ENCODE assay signal across 14 mouse cellular contexts in genomic region chr4:136787357-136787756, GRCm38 (mm10). TPM values are rescaled to one million over a fixed set of nuclear protein-coding genes. Genes with fewer than 3 reads are reported as not detected.
DNase-seq lines count a peak whose midpoint lies in the region; ATAC-seq lines count a peak whose summit lies in the region.
"Had no signal": no experiment of that assay in that cellular context is flagged by ENCODE, and none has a peak within 500 bp of the region (broad histone marks: within the 10 kb centered on the region; RNA-seq: fewer than 3 reads in every experiment).

No protein-coding gene starts in this region.

- no peaks in the 10 kb centered on the region for H3K36me3 ChIP-seq in embryonic facial prominence, embryonic 13.5 days
- 0 out of 2 replicates have a peak, but pooled peaks cover 3% of the 10 kb centered on the region for H3K36me3 ChIP-seq in hindbrain, embryonic 12.5 days
- peaks cover 5% of the 10 kb centered on the region; the same call in 1 of the 2 replicates for H3K36me3 ChIP-seq in midbrain, embryonic 13.5 days
- H3K36me3 ChIP-seq: kidney, embryonic 15.5 days; liver, embryonic 15.5 days had no signal

- H3K27ac ChIP-seq in embryonic facial prominence, embryonic 13.5 days: no peak overlapping the region
- peak overlapping the region; percentile 19 for H3K27ac ChIP-seq in hindbrain, embryonic 12.5 days
- H3K27ac ChIP-seq in midbrain, embryonic 13.5 days: peak overlapping the region; percentile 67
- H3K27ac ChIP-seq: kidney, embryonic 15.5 days; liver, embryonic 15.5 days; macrophage had no signal

- no peak overlapping the region for H3K4me2 ChIP-seq in embryonic facial prominence, embryonic 13.5 days
- no peak overlapping the region for H3K4me2 ChIP-seq in hindbrain, embryonic 12.5 days (replicated peaks)
- H3K4me2 ChIP-seq in midbrain, embryonic 13.5 days (replicated peaks): no peak overlapping the region
- H3K4me2 ChIP-seq: kidney, embryonic 15.5 days; liver, embryonic 15.5 days had no signal

- H3K9ac ChIP-seq in embryonic facial prominence, embryonic 13.5 days: 0 out of 2 replicates have a peak overlapping the region, but pooled peaks have one; percentile 2
- no peak overlapping the region for H3K9ac ChIP-seq in hindbrain, embryonic 12.5 days
- no peak overlapping the region; the same call in 1 of the 2 replicates for H3K9ac ChIP-seq in midbrain, embryonic 13.5 days (replicated peaks)
- H3K9ac ChIP-seq: kidney, embryonic 15.5 days; liver, embryonic 15.5 days had no signal

- peaks cover 55% of the 10 kb centered on the region for H3K4me1 ChIP-seq in embryonic facial prominence, embryonic 13.5 days
- peaks cover 72% of the 10 kb centered on the region for H3K4me1 ChIP-seq in hindbrain, embryonic 12.5 days
- H3K4me1 ChIP-seq in midbrain, embryonic 13.5 days (replicated peaks): peaks cover 86% of the 10 kb centered on the region
- H3K4me1 ChIP-seq: liver, embryonic 15.5 days had no signal

- ATAC-seq in frontal cortex, adult (ENCODE audit: low TSS enrichment): peak; percentile 25; the same call in 1 of the 2 replicates
- ATAC-seq in embryonic facial prominence, embryonic 13.5 days (ENCODE audit: insufficient number of reproducible peaks, insufficient read depth, low FRiP score, low TSS enrichment, low read depth): no peak
- no peak for ATAC-seq in hindbrain, embryonic 12.5 days (ENCODE audit: low FRiP score)
- ATAC-seq in midbrain, embryonic 13.5 days: peak; percentile 35; the same call in 1 of the 2 replicates
- ATAC-seq: intestine, postnatal 0 days had no signal

- WGBS in embryonic facial prominence, embryonic 13.5 days: 51% methylated on average over 4 of the region's 4 CpGs
- WGBS in hindbrain, embryonic 12.5 days: 46% methylated on average over 4 of the region's 4 CpGs
- whole genome bisulfite sequencing in midbrain, embryonic 13.5 days: 62% methylated on average over 4 of the region's 4 CpGs

- no peak overlapping the region for H3K4me3 ChIP-seq in embryonic facial prominence, embryonic 13.5 days
- no peak overlapping the region for H3K4me3 ChIP-seq in hindbrain, embryonic 12.5 days
- no peak overlapping the region for H3K4me3 ChIP-seq in midbrain, embryonic 13.5 days (replicated peaks)
- H3K4me3 ChIP-seq: kidney, embryonic 15.5 days; liver, embryonic 15.5 days had no signal

- H3K27me3 ChIP-seq in embryonic facial prominence, embryonic 13.5 days: no peaks in the 10 kb centered on the region
- no peaks in the 10 kb centered on the region for H3K27me3 ChIP-seq in hindbrain, embryonic 12.5 days
- no peaks in the 10 kb centered on the region for H3K27me3 ChIP-seq in midbrain, embryonic 13.5 days
- H3K27me3 ChIP-seq: kidney, embryonic 15.5 days; liver, embryonic 15.5 days had no signal

- H3K9me3 ChIP-seq in embryonic facial prominence, embryonic 13.5 days: no peaks in the 10 kb centered on the region
- no peaks in the 10 kb centered on the region for H3K9me3 ChIP-seq in hindbrain, embryonic 12.5 days (replicated peaks)
- H3K9me3 ChIP-seq in midbrain, embryonic 13.5 days: no peaks in the 10 kb centered on the region
- H3K9me3 ChIP-seq: kidney, embryonic 15.5 days; liver, embryonic 15.5 days had no signal

- no peak for DNase-seq in frontal cortex, adult 2 months (ENCODE audit: extremely low spot score in 1 of 2, low spot score in 1 of 2)
- no peak for DNase-seq in adrenal gland, adult 2 months
- no peak for DNase-seq in urinary bladder, postnatal 10 days (ENCODE audit: low spot score)
- no peak for DNase-seq in left cerebral cortex, adult 18-20 months (ENCODE audit: low spot score in 2 of 2)
- DNase-seq: cerebellum, adult 9-11 months; thymus, postnatal 36 days had no signal

RNA-seq across cellular contexts. Expression of gene Ephb2, which starts 48.4 kb away (rescaled TPM):
- polyA plus RNA-seq in frontal cortex, adult 2 months (2012; rRNA removed): 7.3 and 8.9 TPM in 2 replicates
- 7.9 and 13.3 TPM in 2 replicates for polyA plus RNA-seq in embryonic facial prominence, embryonic 13.5 days (2015; fragmentation: Nextera tagmentation; extraction: Ambion mirVana)
- 25.4 and 30.8 TPM in 2 replicates for polyA plus RNA-seq in hindbrain, embryonic 12.5 days (2016; fragmentation: Nextera tagmentation; extraction: Ambion mirVana)
- 20.3 and 25.0 TPM in 2 replicates for polyA plus RNA-seq in midbrain, embryonic 13.5 days (2015; fragmentation: Nextera tagmentation; extraction: Ambion mirVana)
- 10 to 100 TPM; 18.1 to 26.2 TPM for total RNA-seq in adrenal gland, adult 2 months (2021)
- 83.5 and 101 TPM in 2 replicates for polyA plus RNA-seq in adrenal gland, adult 2 months (2012; rRNA removed)
- 10 to 100 TPM; 14.9 to 16.1 TPM for total RNA-seq in left cerebral cortex, adult 18-20 months (2021)

Comparison
In these comparisons a context has a peak if more than half of its experiments do, and no peak if none do; other contexts are left out.
1. ATAC-seq: peak in frontal cortex, adult (single experiment) and midbrain, embryonic 13.5 days (single experiment); none in embryonic facial prominence, embryonic 13.5 days (single experiment) and hindbrain, embryonic 12.5 days (single experiment).